Mouse (Mus musculus) brain, embryonic 18.5 days (tissue): ENCODE measurements at regions not wholly inside any gene's neighbourhood (a gene's known extent, or its start where the extent isn't known, plus 50 kb on each side); places are given as distances from the start of the nearest gene placed in this dataset.

Experiments used
- DNase-seq: peaks from one replicate; pipeline ENCODE4 v3.0.0-alpha.2; 2012; ENCODE audit warnings: low read depth, low spot score

DNA sequence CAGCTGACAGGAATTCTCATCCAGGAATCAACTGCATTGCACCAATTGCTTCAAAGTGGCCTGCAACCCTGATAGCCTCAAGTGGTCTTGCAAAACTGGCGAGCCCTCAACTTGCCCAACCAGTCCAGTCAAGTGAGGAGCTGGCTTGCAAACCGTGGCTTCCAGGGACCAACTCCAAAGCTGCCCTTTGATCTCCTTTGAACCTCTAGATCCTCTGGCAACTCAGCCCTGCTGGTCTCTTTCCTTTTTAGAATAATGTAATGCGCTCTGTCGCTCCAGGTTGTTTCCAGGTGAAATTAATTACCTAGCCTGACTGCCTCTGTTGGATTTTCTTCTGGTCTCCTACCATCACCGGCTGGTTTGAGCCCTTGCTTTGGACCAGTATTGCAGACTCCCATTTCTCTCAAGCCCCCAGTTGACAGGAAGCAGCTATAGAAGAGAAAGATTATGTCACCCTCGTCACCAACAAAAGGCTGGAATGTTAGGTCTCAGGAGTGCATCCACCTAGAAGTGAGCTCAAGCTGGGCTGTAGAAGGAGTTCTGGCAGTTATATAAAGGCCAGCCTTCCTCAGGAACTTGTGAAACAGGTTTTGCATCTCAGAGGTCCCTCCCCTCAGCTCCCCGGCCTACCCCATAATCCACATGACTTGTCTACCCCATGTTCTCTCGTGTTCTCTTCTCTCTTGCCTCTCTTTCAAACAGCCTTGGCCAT is 49.8 kb upstream of the Abcd3 start:
- DNase-seq: no peak
